Mouse (Mus musculus): ENCODE data around the gene Akr1d1. TPM values are rescaled to one million over a fixed set of nuclear protein-coding genes. Genes with fewer than 3 reads are reported as not detected.

The Akr1d1 gene
- total RNA-seq (2015; ENCODE audit: low replicate concordance) (not detected in 2 replicates), total RNA-seq (2017; ENCODE audit: low replicate concordance) (not detected in 2 replicates)

- ATAC-seq (replicated peaks; ENCODE audit: low FRiP score, poor library complexity, severe bottlenecking) = no peak
Observed at GRCm38 (mm10) chr6:37529940-37530339, at the start of gene Akr1d1. Gene Akr1d1, plus strand, starts transcription at chr6:37530173.

DNA sequence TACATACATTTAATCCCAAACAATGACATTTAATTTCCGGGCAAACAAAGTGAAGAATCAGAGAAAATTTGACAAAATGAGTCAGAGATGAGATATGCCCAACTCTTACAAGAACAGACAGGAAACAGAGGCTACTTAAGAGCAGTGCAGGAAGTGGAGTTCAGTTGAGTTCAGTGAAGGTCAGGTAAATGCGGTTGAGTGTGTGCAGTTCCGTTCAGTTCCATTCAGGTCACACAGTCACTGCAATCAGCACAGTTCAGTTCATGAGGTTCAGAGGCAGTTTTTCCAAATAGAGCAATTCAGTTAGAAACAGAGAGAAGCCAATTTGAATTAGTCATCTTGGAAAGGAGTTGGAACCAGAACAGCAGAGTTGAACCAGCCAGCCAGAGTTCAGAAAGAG is 48.8 kb upstream of the Akr1d1 start:
- ATAC-seq (replicated peaks; ENCODE audit: low FRiP score, poor library complexity, severe bottlenecking) = no peak

DNA sequence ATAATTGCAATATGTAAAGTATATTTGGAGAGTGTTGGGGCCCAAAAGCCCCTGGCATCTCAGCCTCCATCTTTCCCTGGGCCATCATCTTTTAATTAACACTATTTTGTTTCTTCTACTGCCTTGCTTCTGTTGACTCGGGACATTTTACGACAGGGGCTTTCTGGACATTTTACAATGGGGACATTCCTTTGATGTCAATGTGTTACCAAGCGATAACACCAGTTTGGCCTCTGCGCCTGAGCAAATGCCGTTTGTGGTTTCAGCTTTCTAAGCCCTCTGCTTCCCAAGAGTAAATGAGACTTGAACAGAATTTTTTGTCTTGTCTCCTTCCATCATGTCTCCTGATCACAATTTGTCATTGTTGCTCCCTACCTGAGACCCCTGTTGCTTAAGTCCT is 46.7 kb upstream of the Akr1d1 start:
- no peak for ATAC-seq (replicated peaks; ENCODE audit: low FRiP score, poor library complexity, severe bottlenecking)

DNA sequence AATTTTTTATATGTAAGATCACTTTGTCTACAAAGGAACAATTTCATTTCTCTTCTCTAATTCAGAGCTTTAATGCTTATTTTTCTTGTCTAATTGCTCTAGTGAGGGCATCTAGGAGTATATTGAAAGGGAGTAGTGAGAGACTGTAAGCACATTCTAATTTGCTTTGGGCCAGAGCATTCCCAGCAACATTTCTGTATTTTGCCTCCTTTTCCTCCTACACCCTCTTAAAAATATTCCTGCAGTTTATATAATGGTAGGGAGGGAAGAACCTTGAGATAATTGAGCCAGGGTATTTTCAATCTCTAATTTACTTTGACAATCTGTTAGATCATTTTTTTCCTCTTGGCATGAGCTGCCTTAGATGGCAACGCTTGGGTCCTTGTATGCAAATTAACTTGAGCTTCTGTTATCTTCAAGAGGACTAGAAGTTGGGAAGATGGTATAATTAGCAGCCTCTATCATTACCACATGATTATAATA is 45.3 kb upstream of the Akr1d1 start:
- ATAC-seq (replicated peaks; ENCODE audit: low FRiP score, poor library complexity, severe bottlenecking) = no peak

- no peak for ATAC-seq (replicated peaks; ENCODE audit: low FRiP score, poor library complexity, severe bottlenecking)
Observed at GRCm38 (mm10) chr6:37486502-37486901, 43.5 kb upstream of the Akr1d1 start.

DNA sequence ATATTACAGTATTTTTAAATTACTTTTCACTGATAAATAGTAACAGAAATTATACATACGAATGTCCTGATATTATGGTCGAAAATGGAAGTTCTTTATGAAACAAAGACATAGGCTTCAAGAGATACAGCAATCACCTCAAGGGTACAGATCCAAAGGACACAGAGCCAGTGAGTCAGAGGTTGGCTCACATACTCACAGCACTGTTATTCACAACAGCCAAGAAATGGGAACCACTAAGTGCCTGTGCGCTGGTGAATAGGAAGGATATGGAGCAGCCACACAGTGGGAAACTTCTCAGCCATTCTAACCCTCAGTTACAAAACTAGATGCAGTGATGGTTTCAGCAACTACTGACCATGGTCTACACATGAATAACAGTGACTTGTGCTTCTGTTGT is 37.7 kb upstream of the Akr1d1 start:
- ATAC-seq (replicated peaks; ENCODE audit: low FRiP score, poor library complexity, severe bottlenecking) = no peak

DNA sequence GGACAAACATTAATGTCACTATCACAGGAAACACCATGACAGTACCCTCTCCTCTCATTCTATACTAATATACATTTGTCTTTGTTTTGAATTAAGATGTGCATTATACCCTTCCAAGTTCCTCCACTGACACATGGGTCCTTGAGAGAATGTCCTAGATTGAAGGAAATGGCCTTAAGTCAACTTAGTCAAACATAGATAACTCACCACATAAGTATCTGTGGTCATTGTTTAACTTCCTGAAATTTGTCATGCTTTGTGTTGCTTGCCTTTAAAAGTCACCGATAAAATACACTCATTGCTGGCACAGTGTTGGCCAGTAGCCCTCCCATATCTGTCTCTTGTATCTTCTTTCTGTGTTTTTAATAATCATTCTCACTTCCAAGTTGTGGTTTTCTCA is 35.0 kb upstream of the Akr1d1 start:
- no peak for ATAC-seq (replicated peaks; ENCODE audit: low FRiP score, poor library complexity, severe bottlenecking)

GRCm38 (mm10) chr6:37496866-37497265 is 33.1 kb upstream of the Akr1d1 start:
- ATAC-seq (replicated peaks; ENCODE audit: low FRiP score, poor library complexity, severe bottlenecking) = no peak

DNA sequence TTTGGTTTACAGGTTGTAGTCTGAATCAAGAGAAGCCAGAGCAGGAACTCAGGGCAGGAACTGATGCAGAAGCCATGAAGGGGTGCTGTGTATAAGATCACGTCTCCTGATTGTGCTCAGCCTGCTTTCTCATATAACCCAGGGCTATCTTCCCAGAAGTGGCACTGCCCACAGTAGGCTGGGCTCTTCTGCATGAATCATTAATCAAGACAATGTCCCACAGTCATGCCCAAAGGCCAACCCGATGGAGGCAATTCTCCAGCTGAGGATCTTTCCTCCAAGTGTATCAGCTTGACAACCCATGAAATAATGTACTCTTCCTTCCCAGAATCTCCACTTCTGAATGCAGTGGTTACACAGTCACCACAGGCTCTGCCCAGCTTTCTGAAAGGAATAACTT is 24.4 kb upstream of the Akr1d1 start:
- no peak for ATAC-seq (replicated peaks; ENCODE audit: low FRiP score, poor library complexity, severe bottlenecking)

DNA sequence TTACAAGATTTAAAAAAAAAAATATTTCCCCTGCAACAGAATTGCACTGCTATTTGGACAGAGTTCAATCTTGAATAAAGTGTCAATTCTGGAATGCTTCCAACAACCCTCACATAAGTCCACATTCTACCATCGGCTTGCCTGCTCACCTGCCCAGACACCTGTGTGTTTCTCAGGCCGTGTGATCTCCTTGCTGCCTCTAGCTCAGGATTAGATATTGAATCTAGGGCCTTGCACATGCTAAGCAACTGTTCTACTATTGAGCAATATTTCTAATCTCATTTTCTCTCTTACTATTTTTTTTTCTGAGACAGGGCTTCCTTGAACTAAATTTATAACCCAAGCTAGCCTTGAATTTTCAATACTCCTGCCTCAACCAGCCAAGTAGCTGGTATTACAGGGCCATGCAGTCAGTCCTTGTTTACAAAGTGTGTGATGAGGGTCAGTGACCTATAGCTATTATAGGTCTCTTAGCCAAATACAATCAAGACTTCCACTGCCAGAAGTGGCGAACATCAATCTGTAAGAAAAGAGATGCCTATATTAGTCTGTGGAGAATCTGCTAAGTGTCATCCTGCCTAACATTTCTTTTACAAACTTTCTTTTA is 23.0 kb upstream of the Akr1d1 start:
- ATAC-seq (replicated peaks; ENCODE audit: low FRiP score, poor library complexity, severe bottlenecking) = no peak

DNA sequence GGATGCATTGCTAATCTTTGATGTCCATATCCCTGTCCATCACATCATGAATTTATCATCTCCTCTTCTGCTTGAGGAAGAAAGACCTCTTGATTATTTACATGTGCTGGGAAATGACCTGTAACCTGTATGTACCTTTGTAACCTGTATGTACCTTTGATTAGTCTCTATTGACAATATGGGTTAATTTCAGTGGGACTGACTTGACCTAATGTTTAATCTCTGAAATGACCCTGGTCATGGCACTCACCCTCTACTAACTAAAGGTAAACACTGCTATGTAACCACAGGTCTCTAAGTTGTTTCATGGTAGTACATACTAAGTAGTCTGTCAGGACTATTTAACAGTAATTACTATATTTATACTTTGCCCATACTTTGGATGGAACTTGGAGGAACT is 19.2 kb upstream of the Akr1d1 start:
- ATAC-seq (replicated peaks; ENCODE audit: low FRiP score, poor library complexity, severe bottlenecking) = no peak

DNA sequence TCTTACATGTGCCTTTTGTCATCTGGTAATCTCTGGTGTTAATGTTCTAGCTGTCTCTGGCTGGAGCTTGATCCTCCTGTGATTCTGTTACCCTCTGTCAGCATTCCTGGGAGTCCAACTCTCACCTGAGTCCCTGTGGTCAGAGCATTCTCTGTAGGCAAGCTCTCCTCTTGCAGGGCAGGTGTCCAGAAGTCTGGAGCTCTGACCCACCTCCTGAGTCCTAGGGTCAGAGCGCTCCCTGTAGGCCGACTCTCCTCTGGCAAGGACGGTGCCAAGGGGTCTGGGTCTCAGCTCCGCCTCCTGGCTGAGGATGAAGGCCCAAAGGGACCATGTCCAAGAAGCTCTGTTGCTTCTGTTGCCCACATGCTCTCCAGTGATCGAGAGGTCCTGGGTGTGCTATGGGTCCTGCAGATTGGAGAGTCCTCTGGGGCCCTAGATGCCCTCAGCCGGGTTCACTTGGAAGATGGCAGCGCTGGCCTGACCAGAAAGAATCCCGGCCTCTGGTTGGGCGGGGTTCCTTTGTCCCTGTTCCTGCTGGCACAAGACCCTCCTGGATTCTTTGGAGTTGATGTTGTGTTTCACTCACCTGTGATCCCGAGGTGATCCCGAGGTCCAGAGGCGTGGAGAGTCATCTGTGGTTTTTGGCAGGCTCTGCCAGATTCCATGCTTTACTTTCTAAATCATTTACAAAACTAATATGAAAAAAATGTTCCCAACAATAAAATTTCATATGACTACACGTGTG is 9.2 kb upstream of the Akr1d1 start:
- no peak for ATAC-seq (replicated peaks; ENCODE audit: low FRiP score, poor library complexity, severe bottlenecking)

- ATAC-seq (replicated peaks; ENCODE audit: low FRiP score, poor library complexity, severe bottlenecking) = no peak
Observed at GRCm38 (mm10) chr6:37532036-37532435, 2.1 kb downstream of the Akr1d1 start.

GRCm38 (mm10) chr6:37536831-37537230 is 6.9 kb downstream of the Akr1d1 start:
- ATAC-seq (replicated peaks; ENCODE audit: low FRiP score, poor library complexity, severe bottlenecking) = no peak

- no peak for ATAC-seq (replicated peaks; ENCODE audit: low FRiP score, poor library complexity, severe bottlenecking)
Observed at GRCm38 (mm10) chr6:37537801-37538200, 7.8 kb downstream of the Akr1d1 start.

- ATAC-seq (replicated peaks; ENCODE audit: low FRiP score, poor library complexity, severe bottlenecking) = no peak
Observed at GRCm38 (mm10) chr6:37538792-37539191, 8.8 kb downstream of the Akr1d1 start.

- ATAC-seq (replicated peaks; ENCODE audit: low FRiP score, poor library complexity, severe bottlenecking) = no peak
Observed at GRCm38 (mm10) chr6:37539403-37539802, 9.4 kb downstream of the Akr1d1 start.

- ATAC-seq (replicated peaks; ENCODE audit: low FRiP score, poor library complexity, severe bottlenecking) = no peak
Observed at GRCm38 (mm10) chr6:37540113-37540512, 10.1 kb downstream of the Akr1d1 start.

DNA sequence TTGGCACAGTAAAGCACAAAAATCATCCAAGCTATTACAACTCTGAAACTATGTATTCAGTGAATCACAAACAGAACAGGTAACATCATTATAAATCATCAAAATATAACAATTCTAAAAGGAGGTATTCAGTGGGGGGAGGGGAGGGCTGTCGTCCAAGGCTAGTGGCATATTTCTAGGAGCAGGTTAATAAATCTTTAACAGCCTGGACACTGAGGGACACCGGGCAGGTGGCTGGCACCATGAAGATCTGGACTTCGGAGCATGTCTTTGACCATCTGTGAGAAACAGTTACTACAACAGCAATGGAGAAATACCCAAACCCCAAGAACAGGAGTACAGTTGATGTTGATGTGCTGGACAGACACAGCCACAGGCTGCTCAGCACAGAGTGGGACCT is 11.2 kb downstream of the Akr1d1 start:
- ATAC-seq (replicated peaks; ENCODE audit: low FRiP score, poor library complexity, severe bottlenecking) = no peak

DNA sequence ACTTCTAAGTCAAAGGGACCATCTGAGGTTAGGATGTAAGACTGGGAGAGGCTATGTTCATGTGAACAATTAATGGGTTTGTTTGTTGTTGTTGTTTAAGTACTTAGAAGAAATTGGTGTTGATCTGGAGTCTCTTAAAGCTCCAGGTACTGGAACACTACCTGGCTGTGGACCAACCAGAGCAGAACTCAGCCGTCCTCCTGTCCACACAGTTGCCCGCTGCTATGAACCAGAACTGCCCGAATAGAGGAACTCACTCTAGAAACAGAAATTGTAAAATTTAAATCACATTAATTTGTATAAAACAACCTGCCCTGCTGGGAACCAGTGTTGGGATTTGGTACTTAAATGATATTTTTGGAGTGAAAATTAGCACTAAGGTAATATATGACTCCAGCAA is 12.2 kb downstream of the Akr1d1 start:
- no peak for ATAC-seq (replicated peaks; ENCODE audit: low FRiP score, poor library complexity, severe bottlenecking)

DNA sequence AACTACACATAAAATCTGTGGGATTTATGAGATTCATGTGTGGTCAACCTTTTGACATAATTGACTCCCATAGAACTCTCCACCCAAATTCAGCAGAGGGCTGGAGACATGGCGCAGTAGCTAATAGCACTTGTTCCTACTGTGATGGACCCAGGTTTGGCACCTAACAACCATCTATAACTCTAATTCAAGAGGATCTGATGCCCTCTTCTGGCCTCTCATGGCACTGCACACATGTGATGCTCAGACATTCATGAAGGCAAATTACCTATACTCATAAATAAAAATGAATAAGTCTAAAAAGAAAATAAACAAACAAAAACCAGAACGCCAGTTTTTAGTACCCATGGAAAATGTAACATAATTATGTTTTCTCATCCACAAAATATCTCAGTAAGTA is 22.8 kb downstream of the Akr1d1 start:
- no peak for ATAC-seq (replicated peaks; ENCODE audit: low FRiP score, poor library complexity, severe bottlenecking)
